Mouse (Mus musculus): Measurements from ENCODE around the gene Ccdc177. TPM values are rescaled to one million over a fixed set of nuclear protein-coding genes. Genes with fewer than 3 reads are reported as not detected.

Gene Ccdc177
- total and polyA plus RNA-seq, 3 experiments = not detected

DNA sequence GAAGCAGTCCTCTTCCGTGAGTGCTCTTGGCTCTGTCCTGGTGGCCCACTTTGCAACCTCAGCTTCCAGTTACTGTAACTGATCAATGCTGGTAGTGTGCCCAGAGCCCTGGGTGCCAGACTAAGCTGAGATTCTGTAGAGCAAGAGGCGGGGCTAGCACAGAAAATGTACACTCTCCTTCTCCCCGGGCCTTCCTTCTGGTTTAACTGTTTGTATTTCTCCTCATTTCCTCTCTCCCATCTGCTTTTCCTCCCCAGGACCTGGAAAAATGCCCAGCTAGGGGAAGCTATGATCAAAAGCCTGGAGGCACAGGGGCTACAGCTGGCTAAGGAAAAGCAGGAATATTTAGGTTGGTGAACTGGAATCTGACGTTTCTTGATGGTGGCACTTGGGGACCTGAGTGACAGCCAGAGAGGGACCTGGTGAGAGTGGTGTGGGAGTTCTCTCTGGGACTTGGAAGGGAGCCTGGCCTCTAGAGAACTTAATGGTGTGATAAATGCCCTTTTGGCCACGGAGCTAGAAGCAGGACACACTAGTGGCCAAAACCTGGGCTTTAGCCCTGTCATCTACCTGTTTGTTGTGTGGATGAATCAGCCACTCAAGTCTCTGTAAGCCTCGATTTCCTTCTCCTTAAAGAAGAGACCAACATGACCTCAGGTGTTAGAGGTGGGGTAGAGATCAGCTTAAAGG, 53.4 kb downstream of the Ccdc177 start:
- TF ChIP-seq E2F4 (IDR thresholded peaks at IDR 0.05; ENCODE audit: borderline replicate concordance, low read depth, low read length) = no peak
- no peak for TF ChIP-seq CHD1 (IDR thresholded peaks at IDR 0.05; ENCODE audit: low read depth, low read length)
- no peak for TF ChIP-seq ZMIZ1 (IDR thresholded peaks at IDR 0.05; ENCODE audit: low read depth, low read length)
- TF ChIP-seq HCFC1 (IDR thresholded peaks at IDR 0.05; ENCODE audit: low read depth, low read length) = no peak
- no peak for TF ChIP-seq POLR2AphosphoS5 (IDR thresholded peaks at IDR 0.05; ENCODE audit: borderline replicate concordance, low read depth, low read length)
- TF ChIP-seq EP300 (IDR thresholded peaks at IDR 0.05; ENCODE audit: low read depth in 1 of 2, low read length in 2 of 2) = no peak
- TF ChIP-seq ELF1 (IDR thresholded peaks at IDR 0.05; ENCODE audit: low read depth, low read length) = no peak
- TF ChIP-seq ZC3H11A (IDR thresholded peaks at IDR 0.05; ENCODE audit: low read depth, low read length) = no peak
- no peak for TF ChIP-seq MAZ (IDR thresholded peaks at IDR 0.05; ENCODE audit: low read depth, low read length)
- no peak for TF ChIP-seq TCF12 (IDR thresholded peaks at IDR 0.05; ENCODE audit: low read depth, low read length)
- TF ChIP-seq USF1 (IDR thresholded peaks at IDR 0.05; ENCODE audit: low read depth, low read length) = no peak
- Histone ChIP-seq H3K9ac (ENCODE audit: control insufficient read depth, low read depth, low read length, poor library complexity, severe bottlenecking) (no peak overlapping the region), H3K27me3 (ENCODE audit: control insufficient read depth in 1 of 2, insufficient read depth in 2 of 2, low read length in 2 of 2) (peaks cover 4 to 15% of the 10 kb centered on the region in 2 experiments; a peak in 3 of 4 replicates)

DNA sequence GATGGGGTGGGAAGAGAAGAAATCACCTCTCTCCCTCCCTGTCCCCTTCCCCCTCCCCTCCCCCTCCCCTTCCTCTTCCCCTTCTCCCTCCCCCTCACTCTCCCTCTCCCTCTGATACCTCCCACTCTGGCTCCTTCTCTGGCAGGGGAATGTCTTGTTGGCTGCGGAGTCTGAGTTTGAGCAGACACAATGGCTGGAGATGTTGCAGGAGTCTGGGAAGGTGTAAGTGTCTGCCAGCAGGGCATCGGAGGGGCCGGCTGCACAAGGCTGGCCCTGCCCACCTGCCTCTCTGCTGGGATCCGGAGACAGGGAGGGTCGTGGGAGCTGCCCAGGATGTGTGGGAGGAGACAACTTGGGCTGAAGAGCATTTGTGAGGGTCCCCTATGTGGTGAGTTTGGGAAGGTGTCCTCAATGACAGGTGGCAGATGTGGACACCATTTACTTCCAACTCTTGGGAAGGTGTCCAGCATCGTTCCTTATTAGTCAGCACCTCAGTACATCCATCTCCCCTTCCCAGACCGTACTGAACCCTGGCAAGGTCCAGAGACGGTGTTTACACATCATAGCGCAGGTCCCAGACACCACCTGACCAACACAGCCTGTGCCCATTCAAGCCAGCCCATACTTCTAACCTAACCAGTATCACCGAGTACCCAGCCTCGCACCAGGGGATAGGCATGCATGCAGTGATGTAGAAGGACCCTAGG, 54.1 kb downstream of the Ccdc177 start:
- H3K79me2 ChIP-seq (ENCODE audit: control insufficient read depth, insufficient read depth, low read length, poor library complexity) = no peaks in the 10 kb centered on the region
- H3K27me3 ChIP-seq (ENCODE audit: control insufficient read depth in 1 of 2, insufficient read depth in 2 of 2, low read length in 2 of 2) = peaks cover 4 to 12% of the 10 kb centered on the region in 2 experiments; a peak in 3 of 4 replicates
- TF ChIP-seq ZKSCAN1 (IDR thresholded peaks at IDR 0.05; ENCODE audit: low read depth, low read length) = no peak
- no peak for TF ChIP-seq GABPA (IDR thresholded peaks at IDR 0.05; ENCODE audit: low read depth, low read length)
- TF ChIP-seq ZC3H11A (IDR thresholded peaks at IDR 0.05; ENCODE audit: low read depth, low read length) = no peak
- TF ChIP-seq JUND (IDR thresholded peaks at IDR 0.05; ENCODE audit: low read depth, low read length) = no peak
- no peak for TF ChIP-seq RAD21 (IDR thresholded peaks at IDR 0.05; ENCODE audit: low read depth, low read length)
- TF ChIP-seq GATA1 (IDR thresholded peaks at IDR 0.05; ENCODE audit: low read depth, low read length) = no peak
- TF ChIP-seq POLR2AphosphoS2 (IDR thresholded peaks at IDR 0.05; ENCODE audit: low read length) = no peak
- no peak overlapping the region for H3K4me3 ChIP-seq (ENCODE audit: control insufficient read depth in 1 of 2, insufficient read depth in 1 of 2, low read depth in 2 of 2, low read length in 2 of 2)
- H3K9me3 ChIP-seq (replicated peaks; ENCODE audit: insufficient read depth, low read length) = no peaks in the 10 kb centered on the region
- no peak overlapping the region for H3K27ac ChIP-seq (ENCODE audit: control insufficient read depth, low read depth, low read length)
- no peak overlapping the region for H3K9ac ChIP-seq (ENCODE audit: control insufficient read depth, low read depth, low read length, poor library complexity, severe bottlenecking)
- DNase-seq (ENCODE audit: low read depth, low spot score) = no peak
- H3K4me1 ChIP-seq (ENCODE audit: control insufficient read depth in 1 of 2, insufficient read depth in 2 of 2, low read length in 2 of 2) = no peaks in the 10 kb centered on the region
- H3K36me3 ChIP-seq (ENCODE audit: control insufficient read depth in 1 of 2, insufficient read depth in 2 of 2, low read length in 2 of 2) = no peaks in the 10 kb centered on the region

More for the DNA sequence above, 53.4 kb downstream of the Ccdc177 start:
- no peak overlapping the region for H3K27ac ChIP-seq (ENCODE audit: control insufficient read depth, low read depth, low read length)
- H3K79me2 ChIP-seq (ENCODE audit: control insufficient read depth, insufficient read depth, low read length, poor library complexity) = no peaks in the 10 kb centered on the region
- no peak overlapping the region for H3K4me3 ChIP-seq (ENCODE audit: control insufficient read depth in 1 of 2, insufficient read depth in 1 of 2, low read depth in 2 of 2, low read length in 2 of 2)
- H3K4me1 ChIP-seq (ENCODE audit: control insufficient read depth in 1 of 2, insufficient read depth in 2 of 2, low read length in 2 of 2) = no peaks in the 10 kb centered on the region
- no peak for DNase-seq (ENCODE audit: low read depth, low spot score)
- H3K36me3 ChIP-seq (ENCODE audit: control insufficient read depth in 1 of 2, insufficient read depth in 2 of 2, low read length in 2 of 2) = no peaks in the 10 kb centered on the region
- H3K9me3 ChIP-seq (replicated peaks; ENCODE audit: insufficient read depth, low read length) = no peaks in the 10 kb centered on the region

Other genes starting within 250 kb of the Ccdc177 start
- gene Galnt16, start 242.4 kb downstream of the Ccdc177 start, total RNA-seq (2012; rRNA removed) = not detected in 2 replicates
- under 1 TPM in 1 of 2 experiments, not detected in 1; 0.08 TPM for gene Galnt16, start 242.4 kb downstream of the Ccdc177 start, polyA plus RNA-seq (2012; ENCODE audit: insufficient read depth in 1 of 2, insufficient read length in 2 of 2, low read depth in 1 of 2, low replicate concordance in 2 of 2, missing spikeins in 1 of 2)
- 12.3 and 13.1 TPM in 2 replicates for gene Slc39a9, start 116.8 kb downstream of the Ccdc177 start, total RNA-seq (2012; rRNA removed)
- gene Slc39a9, start 116.8 kb downstream of the Ccdc177 start, polyA plus RNA-seq (2012; ENCODE audit: insufficient read depth in 1 of 2, insufficient read length in 2 of 2, low read depth in 1 of 2, low replicate concordance in 2 of 2, missing spikeins in 1 of 2) = 10 to 100 TPM in 1 of 2 experiments, not detected in 1; 34.4 TPM
- 343 and 401 TPM in 2 replicates for gene Erh, start 116.3 kb downstream of the Ccdc177 start, total RNA-seq (2012; rRNA removed)
- 100 to 1,000 TPM in 1 of 2 experiments, not detected in 1; 299 TPM for gene Erh, start 116.3 kb downstream of the Ccdc177 start, polyA plus RNA-seq (2012; ENCODE audit: insufficient read depth in 1 of 2, insufficient read length in 2 of 2, low read depth in 1 of 2, low replicate concordance in 2 of 2, missing spikeins in 1 of 2)
- not detected in 2 replicates for gene Plekhd1, start 68.1 kb downstream of the Ccdc177 start, total RNA-seq (2012; rRNA removed)
- gene Plekhd1, start 68.1 kb downstream of the Ccdc177 start, polyA plus RNA-seq (2012; ENCODE audit: insufficient read depth in 1 of 2, insufficient read length in 2 of 2, low read depth in 1 of 2, low replicate concordance in 2 of 2, missing spikeins in 1 of 2) = under 1 TPM in 1 of 2 experiments, not detected in 1; 0.04 TPM
- gene Susd6, start 29.8 kb upstream of the Ccdc177 start, total RNA-seq (2012; rRNA removed) = 12.2 and 13.0 TPM in 2 replicates
- 10 to 100 TPM in 1 of 2 experiments, not detected in 1; 22.4 TPM for gene Susd6, start 29.8 kb upstream of the Ccdc177 start, polyA plus RNA-seq (2012; ENCODE audit: insufficient read depth in 1 of 2, insufficient read length in 2 of 2, low read depth in 1 of 2, low replicate concordance in 2 of 2, missing spikeins in 1 of 2)
- gene Srsf5, start 184.8 kb upstream of the Ccdc177 start, total RNA-seq (2012; rRNA removed) = 401 and 419 TPM in 2 replicates
- 100 to 1,000 TPM; 276 to 460 TPM for gene Srsf5, start 184.8 kb upstream of the Ccdc177 start, polyA plus RNA-seq (2012; ENCODE audit: insufficient read depth in 1 of 2, insufficient read length in 2 of 2, low read depth in 1 of 2, low replicate concordance in 2 of 2, missing spikeins in 1 of 2)
- gene Slc10a1, start 208.0 kb upstream of the Ccdc177 start, total RNA-seq (2012; rRNA removed) = 0.12 TPM in 1 of 2 replicates, not detected in the other
- under 1 TPM in 1 of 2 experiments, not detected in 1; 0.18 TPM for gene Slc10a1, start 208.0 kb upstream of the Ccdc177 start, polyA plus RNA-seq (2012; ENCODE audit: insufficient read depth in 1 of 2, insufficient read length in 2 of 2, low read depth in 1 of 2, low replicate concordance in 2 of 2, missing spikeins in 1 of 2)